Mouse (Mus musculus) inflammation-experienced regulatory T-cells, adult 6 months (primary cell): ENCODE results near the gene BC029722. TPM values are rescaled to one million over a fixed set of nuclear protein-coding genes. Genes with fewer than 3 reads are reported as not detected.
"Not testable (repeated sequence)": the region's sequence is repeated elsewhere in the genome, so short reads cannot be mapped to it uniquely, and the experiment has no call there.

Source experiments
- ATAC-seq: one replicate; pipeline ENCODE4 v1.8.0; 2017
- polyA plus RNA-seq, 3 experiments: library from polyadenylated mRNA; unstranded; fragments of 100-300 nt; shearing (Covaris generic); gene quantifications; one replicate each; pipeline ENCODE4 v1.2.1; 2017

BC029722 gene
- polyA plus RNA-seq: 10 to 100 TPM; 12.6 to 16.8 (median 15.9) TPM

DNA sequence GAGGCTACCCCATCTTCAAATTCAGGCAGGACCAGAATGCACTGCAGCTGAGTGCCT is at the start of gene BC029722:
Gene BC029722, minus strand, starts transcription at position 35 of the 57 bp plus-strand sequence.
- no peak for ATAC-seq

DNA sequence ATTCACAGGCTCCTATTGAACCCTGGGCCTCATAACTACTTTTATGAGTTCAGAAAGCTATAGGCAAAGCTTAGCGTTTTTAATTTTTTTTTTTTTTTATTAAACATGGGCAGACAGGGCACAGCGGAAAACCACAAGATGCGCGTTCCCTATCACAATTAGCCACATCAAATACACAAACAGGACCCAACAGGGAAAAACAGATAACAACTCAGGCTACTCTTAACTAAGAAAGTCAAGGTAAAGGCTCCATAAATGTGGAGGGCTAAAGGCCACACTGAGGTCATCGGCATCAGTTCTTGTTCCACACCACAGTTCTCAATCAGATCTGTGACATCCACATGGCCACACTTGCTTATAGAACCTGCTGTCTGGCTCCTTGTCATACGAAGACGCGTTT is 49.1 kb upstream of the BC029722 start:
- ATAC-seq: no peak

- ATAC-seq: no peak
These were observed 44.2 kb upstream of the BC029722 start for GRCm38 (mm10) chr2:155863301-155863867.

- ATAC-seq: no peak
These were observed 43.5 kb upstream of the BC029722 start for GRCm38 (mm10) chr2:155862573-155863300.

- ATAC-seq: no peak
These were observed 42.4 kb upstream of the BC029722 start for GRCm38 (mm10) chr2:155861581-155861980.

DNA sequence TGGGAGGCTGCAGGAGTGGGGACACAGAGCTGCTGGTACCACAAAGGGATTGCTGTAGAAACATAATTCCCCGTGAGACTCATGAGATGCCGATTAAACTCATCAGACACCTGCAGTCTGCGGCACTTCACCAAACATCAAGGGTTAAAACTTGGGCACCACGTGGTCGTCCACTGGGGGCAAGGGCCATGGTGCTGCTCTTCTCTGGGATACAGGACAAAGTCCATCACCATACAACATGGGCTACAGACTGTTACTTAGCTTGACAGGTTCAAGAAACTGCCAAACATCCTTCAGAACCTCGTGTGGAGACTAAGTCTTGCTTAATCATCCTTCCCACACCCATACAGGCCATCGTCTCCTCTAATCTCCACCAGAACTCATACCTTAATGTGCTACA is 40.9 kb upstream of the BC029722 start:
- no peak for ATAC-seq

- ATAC-seq: no peak
These were observed 33.3 kb upstream of the BC029722 start for GRCm38 (mm10) chr2:155852536-155852935.

GRCm38 (mm10) chr2:155850120-155850519 is 30.9 kb upstream of the BC029722 start:
- ATAC-seq: no peak

GRCm38 (mm10) chr2:155849464-155849863 is 30.2 kb upstream of the BC029722 start:
- no peak for ATAC-seq

- ATAC-seq: peak; percentile 52
These were observed 29.1 kb upstream of the BC029722 start for GRCm38 (mm10) chr2:155848291-155848690.

DNA sequence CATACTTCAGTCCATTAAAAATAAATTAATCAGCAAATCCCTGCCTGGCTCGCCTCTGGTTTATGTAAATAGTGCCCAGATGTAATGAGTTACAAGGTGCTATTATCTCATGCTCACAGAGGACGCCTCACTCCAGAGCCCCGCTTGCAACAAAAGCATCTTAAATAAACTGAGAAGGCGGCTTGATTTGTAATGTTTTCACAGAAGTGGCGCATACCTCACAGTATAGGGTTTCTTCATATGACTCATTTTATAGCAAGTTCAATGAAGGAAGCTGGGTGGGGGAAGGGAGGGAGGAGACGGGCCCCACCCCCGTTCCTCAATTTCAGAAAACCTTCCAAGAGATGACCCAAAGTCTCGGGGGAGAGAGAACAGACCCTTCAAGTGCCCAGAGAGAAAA is 27.7 kb upstream of the BC029722 start:
- ATAC-seq: no peak

- ATAC-seq: no peak
These were observed 19.7 kb upstream of the BC029722 start for GRCm38 (mm10) chr2:155838961-155839360.

- no peak for ATAC-seq
These were observed 18.7 kb upstream of the BC029722 start for GRCm38 (mm10) chr2:155837961-155838360.

DNA sequence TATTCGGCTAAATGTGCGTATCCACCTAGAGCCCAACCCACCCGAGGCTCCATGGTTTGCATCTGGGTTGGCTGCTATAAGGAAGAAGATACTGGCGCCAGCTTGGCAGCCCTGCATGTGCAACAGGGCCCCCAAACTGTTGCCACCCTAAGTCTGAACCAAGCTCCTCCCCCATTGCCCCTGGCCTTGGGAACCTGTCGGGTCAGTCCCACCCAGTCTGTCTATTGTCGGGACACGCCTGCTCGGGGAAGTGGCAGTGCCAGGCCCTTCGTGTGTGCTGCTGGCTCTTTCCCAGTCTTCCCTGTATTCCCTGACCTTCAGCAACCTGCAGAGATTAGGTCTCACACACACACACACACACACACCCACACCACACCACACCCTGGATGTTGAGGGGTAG is 15.5 kb upstream of the BC029722 start, which contains the start of gene Fam83c:
Gene Fam83c, minus strand, starts transcription at position 123 of the 400 bp plus-strand sequence.
- no peak for ATAC-seq

DNA sequence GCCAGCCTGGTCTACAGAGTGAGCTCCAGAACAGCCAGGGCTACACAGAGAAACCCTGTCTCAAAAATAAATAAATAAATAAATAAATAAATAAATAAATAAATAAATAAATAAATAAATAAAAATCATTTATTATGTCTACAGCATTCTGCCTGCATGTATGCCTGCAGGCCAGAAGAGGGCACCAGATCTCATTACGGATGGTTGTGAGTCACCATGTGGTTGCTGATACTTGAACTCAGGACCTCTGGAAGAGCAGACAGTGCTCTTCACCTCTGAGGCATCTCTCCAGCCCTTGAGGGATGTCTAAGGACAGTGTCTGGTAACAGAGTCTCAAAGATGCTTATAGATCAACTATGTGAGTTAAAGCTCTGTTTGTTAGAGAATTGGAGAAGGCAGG is 12.9 kb upstream of the BC029722 start:
- not testable (repeated sequence) for ATAC-seq

DNA sequence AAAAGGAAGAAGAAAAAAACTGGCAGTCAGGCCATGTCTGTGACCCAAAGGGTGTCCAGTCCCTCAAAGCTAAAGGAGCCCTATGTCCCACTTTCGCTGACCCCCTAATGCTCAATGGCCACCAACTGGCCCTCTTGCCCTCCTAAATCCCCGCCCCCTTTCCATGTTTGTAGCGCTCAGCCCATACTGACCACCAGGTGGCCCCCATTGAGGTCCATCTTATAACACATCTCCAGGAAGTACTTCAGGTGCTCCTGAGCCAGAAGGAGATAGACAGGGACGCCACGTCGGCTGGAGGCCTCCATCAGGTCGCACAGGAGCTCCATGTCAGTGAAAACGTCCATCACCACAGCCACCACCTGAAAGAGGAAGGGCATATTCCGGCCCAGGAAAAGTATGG is 12.1 kb upstream of the BC029722 start:
- no peak for ATAC-seq

GRCm38 (mm10) chr2:155830841-155831240 is 11.6 kb upstream of the BC029722 start:
- ATAC-seq: no peak

- peak; percentile 96 for ATAC-seq
These were observed 7.6 kb upstream of the BC029722 start, which contains the start of gene Eif6 for GRCm38 (mm10) chr2:155826630-155827424. Gene Eif6 (minus strand): TSS chr2:155826925.

- ATAC-seq: no peak
These were observed 6.8 kb upstream of the BC029722 start for GRCm38 (mm10) chr2:155825904-155826629.

GRCm38 (mm10) chr2:155823722-155824121 is 4.5 kb upstream of the BC029722 start:
- no peak for ATAC-seq

DNA sequence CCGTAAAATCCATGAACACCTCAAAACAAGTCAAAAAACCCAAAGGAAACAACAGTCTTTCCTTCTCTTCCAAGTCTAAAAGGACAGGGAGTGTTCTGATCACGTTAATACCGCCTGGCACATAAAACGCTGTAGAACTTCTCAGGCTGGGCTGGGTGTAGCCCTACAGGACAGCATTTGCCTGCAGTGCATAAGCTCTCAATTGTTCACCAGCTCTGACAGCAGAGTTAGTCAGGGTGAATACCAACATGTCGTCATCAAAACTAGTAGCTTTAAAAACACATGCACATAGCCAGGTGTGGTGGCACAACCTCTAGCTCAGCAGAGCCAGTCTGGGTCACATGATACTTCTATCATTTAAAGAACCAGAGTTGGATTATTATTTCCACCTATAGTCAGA is 1.6 kb upstream of the BC029722 start:
- no peak for ATAC-seq

DNA sequence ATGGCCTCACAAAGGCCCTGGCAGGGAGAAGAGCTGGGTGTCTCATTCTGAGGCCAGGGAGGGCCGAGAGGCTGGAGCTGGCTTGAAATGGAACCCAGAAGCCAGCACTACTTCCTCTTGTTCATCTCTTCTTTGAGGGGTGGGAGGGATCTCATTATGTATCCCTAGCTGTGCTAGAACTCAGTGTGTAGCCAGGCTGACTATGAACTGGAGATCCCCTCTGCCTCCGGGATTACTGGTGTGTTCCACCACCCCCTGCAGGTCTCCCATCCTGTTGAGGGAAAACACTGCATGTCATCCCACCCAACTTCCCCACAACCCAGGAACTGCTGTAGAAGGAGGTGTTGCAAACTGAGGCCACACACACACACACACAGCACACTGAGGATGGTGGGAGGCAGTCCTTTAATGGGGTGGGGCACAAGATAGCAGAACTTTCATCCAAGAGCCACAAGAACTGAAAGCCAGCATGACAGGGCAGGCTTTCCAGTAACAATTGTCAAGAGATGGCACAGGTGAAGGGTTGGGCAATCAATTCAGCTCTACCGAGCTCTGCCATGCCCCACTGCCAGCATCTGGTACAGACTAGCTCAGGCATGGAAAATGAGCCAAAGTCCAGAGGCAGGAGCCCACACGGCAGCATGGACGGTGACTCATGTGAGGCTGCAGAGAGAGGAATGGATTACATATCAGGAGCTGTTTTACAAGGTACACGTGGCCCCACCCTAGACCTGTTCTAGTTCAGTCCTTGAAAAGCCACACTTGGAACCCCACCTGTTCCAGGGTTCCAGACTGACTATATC is 424 bp upstream of the BC029722 start:
- ATAC-seq: peak; percentile 4
